ENCODE assay signal across 8 mouse cellular contexts in genomic region chr12:20226831-20227230, GRCm38 (mm10).
A peak's percentile ranks its signal among the peaks of the same experiment; 100 is the strongest.
DNase-seq lines count a peak whose midpoint lies in the region; ATAC-seq and TF ChIP-seq lines count a peak whose summit lies in the region.
"Not testable (repeated sequence)": the region's sequence is repeated elsewhere in the genome, so short reads cannot be mapped to it uniquely, and the experiment has no call there.

No protein-coding gene starts in this region.

- H3K27me3 ChIP-seq in E14TG2a.4 (ENCODE audit: insufficient read depth, low read length); embryonic facial prominence, embryonic 15.5 days; hindbrain, embryonic 12.5 days; limb, embryonic 14.5 days (ENCODE audit: control insufficient read depth, insufficient read depth, low read length): not testable (repeated sequence)
- H3K27me3 ChIP-seq in midbrain, embryonic 12.5 days = peaks cover 13% of the 10 kb centered on the region
- peaks cover 13% of the 10 kb centered on the region for H3K27me3 ChIP-seq in neural tube, embryonic 11.5 days (ENCODE audit: control insufficient read depth, insufficient read depth, low read length)

- not testable (repeated sequence) for H3K4me2 ChIP-seq in embryonic facial prominence, embryonic 15.5 days (replicated peaks); hindbrain, embryonic 12.5 days (replicated peaks); limb, embryonic 14.5 days (replicated peaks; ENCODE audit: low read depth, low read length, severe bottlenecking); midbrain, embryonic 12.5 days (replicated peaks); neural tube, embryonic 11.5 days (ENCODE audit: low read depth)

- H3K9me3 ChIP-seq in E14TG2a.4 (ENCODE audit: low read length) = peaks cover 88% of the 10 kb centered on the region
- H3K9me3 ChIP-seq in embryonic facial prominence, embryonic 15.5 days (replicated peaks) = peaks cover 56% of the 10 kb centered on the region
- H3K9me3 ChIP-seq in hindbrain, embryonic 12.5 days (replicated peaks) = peaks cover 61% of the 10 kb centered on the region
- peaks cover 56% of the 10 kb centered on the region for H3K9me3 ChIP-seq in limb, embryonic 14.5 days (ENCODE audit: control insufficient read depth, low read length)
- H3K9me3 ChIP-seq in midbrain, embryonic 12.5 days = peaks cover 60% of the 10 kb centered on the region
- H3K9me3 ChIP-seq in neural tube, embryonic 11.5 days (ENCODE audit: control insufficient read depth, low read length) = peaks cover 51% of the 10 kb centered on the region

- 0 out of 2 replicates have a peak, but pooled peaks have one; percentile 47 for ATAC-seq in embryonic facial prominence, embryonic 15.5 days (ENCODE audit: insufficient number of reproducible peaks, low FRiP score, low TSS enrichment, low read depth)
- peak; percentile 33 for ATAC-seq in hindbrain, embryonic 12.5 days (ENCODE audit: low FRiP score)
- not testable (repeated sequence) for ATAC-seq in limb, embryonic 14.5 days (ENCODE audit: low FRiP score, low read depth)
- 0 out of 2 replicates have a peak, but pooled peaks have one; percentile 21 for ATAC-seq in midbrain, embryonic 12.5 days (ENCODE audit: low FRiP score, low read depth)
- ATAC-seq in neural tube, embryonic 11.5 days (ENCODE audit: insufficient read depth, low FRiP score, low TSS enrichment) = peak; percentile 39; the same call in 1 of the 2 replicates

- not testable (repeated sequence) for TF ChIP-seq CTCF in E14TG2a.4 (conservative IDR thresholded peaks at IDR 0.05; ENCODE audit: low read length); brain, embryonic 14.5 days (IDR thresholded peaks at IDR 0.05; ENCODE audit: borderline replicate concordance, extremely low read depth, insufficient read depth, insufficient read length)

- peak overlapping the region; percentile 2; the same call in 1 of the 2 replicates for H3K4me3 ChIP-seq in E14TG2a.4 (replicated peaks; ENCODE audit: low read length)
- H3K4me3 ChIP-seq in embryonic facial prominence, embryonic 15.5 days (replicated peaks); hindbrain, embryonic 12.5 days; limb, embryonic 14.5 days (replicated peaks; ENCODE audit: low read length); midbrain, embryonic 12.5 days; neural tube, embryonic 11.5 days (ENCODE audit: low read depth, low read length): not testable (repeated sequence)

- 73% methylated on average over 9 of the region's 9 CpGs for WGBS in embryonic facial prominence, embryonic 15.5 days
- WGBS in hindbrain, embryonic 12.5 days = 80% methylated on average over 9 of the region's 9 CpGs
- 79% methylated on average over 9 of the region's 9 CpGs for WGBS in limb, embryonic 14.5 days
- 74% methylated on average over 9 of the region's 9 CpGs for whole genome bisulfite sequencing in midbrain, embryonic 12.5 days
- 81% methylated on average over 9 of the region's 9 CpGs for WGBS in neural tube, embryonic 11.5 days

- H3K36me3 ChIP-seq in E14TG2a.4 (ENCODE audit: insufficient read depth, low read length) = peaks cover 16% of the 10 kb centered on the region
- H3K36me3 ChIP-seq in embryonic facial prominence, embryonic 15.5 days; limb, embryonic 14.5 days (ENCODE audit: control insufficient read depth, insufficient read depth, low read length); midbrain, embryonic 12.5 days; neural tube, embryonic 11.5 days (ENCODE audit: control insufficient read depth, insufficient read depth, low read length): not testable (repeated sequence)
- H3K36me3 ChIP-seq in hindbrain, embryonic 12.5 days = 0 out of 2 replicates have a peak, but pooled peaks cover 10% of the 10 kb centered on the region

- H3K9ac ChIP-seq in embryonic facial prominence, embryonic 15.5 days; hindbrain, embryonic 12.5 days; limb, embryonic 14.5 days (ENCODE audit: low read depth, low read length, severe bottlenecking); midbrain, embryonic 12.5 days (replicated peaks); neural tube, embryonic 11.5 days (ENCODE audit: low read length): not testable (repeated sequence)

- not testable (repeated sequence) for H3K27ac ChIP-seq in embryonic facial prominence, embryonic 15.5 days (replicated peaks); hindbrain, embryonic 12.5 days; limb, embryonic 14.5 days (replicated peaks; ENCODE audit: low read depth, low read length); midbrain, embryonic 12.5 days (replicated peaks); neural tube, embryonic 11.5 days (ENCODE audit: low read depth, low read length)

- H3K4me1 ChIP-seq in E14TG2a.4 (replicated peaks; ENCODE audit: low read depth, low read length); embryonic facial prominence, embryonic 15.5 days; hindbrain, embryonic 12.5 days; limb, embryonic 14.5 days (ENCODE audit: control insufficient read depth, insufficient read depth, low read length); midbrain, embryonic 12.5 days; neural tube, embryonic 11.5 days (ENCODE audit: control insufficient read depth, insufficient read depth, low read length): not testable (repeated sequence)

- not testable (repeated sequence) for TF ChIP-seq POLR2A in brain, embryonic 14.5 days (IDR thresholded peaks at IDR 0.05; ENCODE audit: borderline replicate concordance, extremely low read depth, insufficient read depth, insufficient read length, poor library complexity, severe bottlenecking); limb, embryonic 14.5 days (IDR thresholded peaks at IDR 0.05; ENCODE audit: borderline replicate concordance, extremely low read depth, insufficient read depth, insufficient read length)

- peak; percentile 0 for DNase-seq in brain, embryonic 14.5 days (ENCODE audit: low read depth)
- DNase-seq in limb, embryonic 14.5 days (ENCODE audit: low spot score) = peak; percentile 2
- peak; percentile 7 for DNase-seq in neural tube, embryonic 11.5 days (ENCODE audit: low spot score)
- peak; percentile 2 for DNase-seq in testis, postnatal 14 days (ENCODE audit: low spot score)
